Mouse (Mus musculus): Measurements from ENCODE around the gene Amph. TPM values are rescaled to one million over a fixed set of nuclear protein-coding genes. Genes with fewer than 3 reads are reported as not detected.

Gene Amph
- polyA plus RNA-seq (2014; fragmentation: Illumina TruSeq; extraction: RNeasy Lipid Tissue Mini Kit (QIAGEN cat#74804); ENCODE audit: low read depth, low replicate concordance), result 0.97 TPM

GRCm38 (mm10) chr13:18948171-18949028 lies at the start of gene Amph:
Gene Amph, plus strand, starts transcription at chr13:18948205.

Other genes with a start within 250 kb of the Amph start
- 35.0 TPM for gene Vps41, start 230.9 kb upstream of the Amph start, polyA plus RNA-seq (2014; fragmentation: Illumina TruSeq; extraction: RNeasy Lipid Tissue Mini Kit (QIAGEN cat#74804); ENCODE audit: low read depth, low replicate concordance)

Data from heart, adult 10 weeks (tissue).